ENCODE assay signal across 8 mouse cellular contexts in genomic region chr6:136353399-136354184, GRCm38 (mm10). TPM values are rescaled to one million over a fixed set of nuclear protein-coding genes. Genes with fewer than 3 reads are reported as not detected.
DNase-seq lines count a peak whose midpoint lies in the region; ATAC-seq and TF ChIP-seq lines count a peak whose summit lies in the region.

No protein-coding gene starts in this region.

- no peak overlapping the region for H3K4me3 ChIP-seq in liver, embryonic 14.5 days (ENCODE audit: insufficient read depth in 1 of 2, low read depth in 2 of 2, low read length in 2 of 2)

- H3K9ac ChIP-seq in liver, embryonic 14.5 days (replicated peaks) = no peak overlapping the region

- no peaks in the 10 kb centered on the region for H3K27me3 ChIP-seq in liver, embryonic 14.5 days (ENCODE audit: control insufficient read depth, insufficient read depth, low read length)

- no peaks in the 10 kb centered on the region for H3K36me3 ChIP-seq in liver, embryonic 14.5 days (replicated peaks; ENCODE audit: control insufficient read depth, insufficient read depth, low read depth)

- no peaks in the 10 kb centered on the region for H3K4me1 ChIP-seq in liver, embryonic 14.5 days (replicated peaks; ENCODE audit: control insufficient read depth in 2 of 2, insufficient read depth in 2 of 2, low read length in 1 of 2)

- ATAC-seq in liver, embryonic 14.5 days (ENCODE audit: insufficient read depth) = no peak

- DNase-seq in 3T3-L1 (ENCODE audit: low read depth, low spot score) (peak; percentile 87), adipocyte (ENCODE audit: low spot score) (peak; percentile 71)
- DNase-seq in embryo, embryonic 10 days (ENCODE audit: low spot score) = peak; percentile 85
- peak; percentile 11 for DNase-seq in gastrocnemius, postnatal 25 days
- DNase-seq in kidney, postnatal 36 days = peak; percentile 61 to 82
- peak; percentile 1 to 7 (median 4) for DNase-seq in liver, embryonic 14.5 days (ENCODE audit: low read depth in 3 of 3, low spot score in 3 of 3)
- DNase-seq in ovary, postnatal 10 days (ENCODE audit: low spot score) = peak; percentile 57
- DNase-seq in urinary bladder, postnatal 4 days (ENCODE audit: low spot score in 2 of 2) = peak; percentile 30 to 69

- no peaks in the 10 kb centered on the region for H3K9me3 ChIP-seq in liver, embryonic 14.5 days (ENCODE audit: control insufficient read depth, low read length)

- TF ChIP-seq CTCF in liver, embryonic 14.5 days (IDR thresholded peaks at IDR 0.05; ENCODE audit: low read depth) = peak; percentile 56

- H3K4me2 ChIP-seq in liver, embryonic 14.5 days (ENCODE audit: low read depth) = no peak overlapping the region

- H3K27ac ChIP-seq in liver, embryonic 14.5 days = no peak overlapping the region

- no peak for TF ChIP-seq EP300 in liver, embryonic 14.5 days (IDR thresholded peaks at IDR 0.05; ENCODE audit: low read depth)

- WGBS in liver, embryonic 14.5 days (ENCODE audit: insufficient replicate concordance) = 34% methylated on average over 11 of the region's 11 CpGs

RNA-seq across cellular contexts. Expression of gene Gm8994, which starts 26.3 kb away (rescaled TPM):
- not detected for total RNA-seq in gastrocnemius, postnatal 25 days (2021)
- 0.02 TPM in 1 of 2 replicates, not detected in the other for polyA plus RNA-seq in liver, embryonic 14.5 days (2012; rRNA removed)
- polyA plus RNA-seq in liver, embryonic 14.5 days (2014; fragmentation: Nextera tagmentation; extraction: Ambion mirVana) = not detected in 2 replicates

Comparison
In these comparisons a context has a peak if more than half of its experiments do, and no peak if none do; other contexts are left out.
1. DNase-seq: peak in every context shown above with its lines; median percentile 87 in 3T3-L1; 85 in embryo, embryonic 10 days; 72 in kidney, postnatal 36 days; 71 in adipocyte; 57 in ovary, postnatal 10 days; 50 in urinary bladder, postnatal 4 days; 11 in gastrocnemius, postnatal 25 days; 4 in liver, embryonic 14.5 days.